Mouse (Mus musculus) CH12.LX (cell line): ENCODE measurements at regions not wholly inside any gene's neighbourhood (a gene's known extent, or its start where the extent isn't known, plus 50 kb on each side); places are given as distances from the start of the nearest gene placed in this dataset.

Experiments
- BHLHE40 ChIP-seq: IDR thresholded peaks from 2 replicates; pipeline ENCODE4 v1.6.1; 2011; ENCODE audit warnings: mild to moderate bottlenecking, low read depth, low read length, improper control_type of control experiment
- CTCF ChIP-seq, 2 experiments: IDR thresholded peaks in 1 of 2; conservative IDR thresholded peaks in 1 of 2; 2 replicates each; pipeline ENCODE4 v1.5.1; 2011 to 2012; ENCODE audit warnings: low read depth in 2 of 2, low read length in 2 of 2, improper control_type of control experiment in 1 of 2, inconsistent platforms in 1 of 2, mild to moderate bottlenecking in 1 of 2, moderate library complexity in 1 of 2
- MAFK ChIP-seq: IDR thresholded peaks from 2 replicates; pipeline ENCODE4 v1.6.1; 2011; ENCODE audit warnings: low read length, improper control_type of control experiment; ENCODE audit not compliant: insufficient replicate concordance
- MAZ ChIP-seq: IDR thresholded peaks from 2 replicates; pipeline ENCODE4 v1.6.1; 2012; ENCODE audit warnings: low read depth, mild to moderate bottlenecking, inconsistent platforms, low read length, improper control_type of control experiment, moderate library complexity
- NELFE ChIP-seq: IDR thresholded peaks from 2 replicates; pipeline ENCODE4 v1.6.1; 2011; ENCODE audit warnings: low read depth, low read length, improper control_type of control experiment
- NRF1 ChIP-seq: IDR thresholded peaks from 2 replicates; pipeline ENCODE4 v1.6.1; 2014; ENCODE audit warnings: low read depth, mild to moderate bottlenecking, inconsistent platforms, low read length, improper control_type of control experiment, moderate library complexity
- POLR2A ChIP-seq: IDR thresholded peaks from 2 replicates; pipeline ENCODE4 v1.6.1; 2011; ENCODE audit warnings: low read depth, mild to moderate bottlenecking, improper control_type of control experiment, low read length
- RAD21 ChIP-seq: IDR thresholded peaks from 2 replicates; pipeline ENCODE4 v1.6.1; 2011; ENCODE audit warnings: low read depth, mild to moderate bottlenecking, low read length, improper control_type of control experiment, moderate library complexity
- SMC3 ChIP-seq: IDR thresholded peaks from 2 replicates; pipeline ENCODE4 v1.6.1; 2011; ENCODE audit warnings: low read depth, low read length, improper control_type of control experiment
- UBTF ChIP-seq: IDR thresholded peaks from 2 replicates; pipeline ENCODE4 v1.6.1; 2012; ENCODE audit warnings: low read depth, mild to moderate bottlenecking, inconsistent platforms, low read length, improper control_type of control experiment, moderate library complexity
- USF1 ChIP-seq: IDR thresholded peaks from 2 replicates; pipeline ENCODE4 v1.6.1; 2014; ENCODE audit warnings: low read depth, mild to moderate bottlenecking, inconsistent platforms, low read length, improper control_type of control experiment
- ZNF384 ChIP-seq: IDR thresholded peaks from 2 replicates; pipeline ENCODE4 v1.6.1; 2012; ENCODE audit warnings: low read depth, low read length, improper control_type of control experiment, inconsistent platforms

- no peak for TF ChIP-seq NRF1
- TF ChIP-seq MAZ: no peak
- no peak for TF ChIP-seq CTCF (conservative IDR thresholded peaks at IDR 0.05 in 1 of 2, IDR thresholded peaks at IDR 0.05 in 1 of 2; ENCODE audit: low read depth in 2 of 2, low read length in 2 of 2)
- no peak for TF ChIP-seq ZNF384
- no peak for TF ChIP-seq NELFE
- TF ChIP-seq POLR2A: no peak
- TF ChIP-seq SMC3: no peak
- TF ChIP-seq RAD21: no peak; the same call in 1 of the 2 replicates
- TF ChIP-seq BHLHE40: peak; percentile 93
- TF ChIP-seq UBTF: no peak
- no peak for TF ChIP-seq MAFK
- TF ChIP-seq USF1: no peak
These were observed 104.0 kb upstream of the Tnfaip3 start for GRCm38 (mm10) chr10:19119281-19120049.
